Mouse (Mus musculus) megakaryocyte, embryonic 14.5 days (primary cell): ENCODE data around the gene Rnf121. TPM values are rescaled to one million over a fixed set of nuclear protein-coding genes. Genes with fewer than 3 reads are reported as not detected.
"Not testable (repeated sequence)": the region's sequence is repeated elsewhere in the genome, so short reads cannot be mapped to it uniquely, and the experiment has no call there.

ENCODE experiments used
- H3K27me3 ChIP-seq: replicated peaks from 2 replicates; pipeline ENCODE3; 2012; ENCODE audit warnings: inconsistent platforms
- H3K36me3 ChIP-seq: replicated peaks from 2 replicates; pipeline ENCODE3; 2012; ENCODE audit warnings: low read length, inconsistent platforms, mixed read lengths
- H3K4me1 ChIP-seq: 2 replicates; pipeline ENCODE4 v1.6.1; 2012; ENCODE audit warnings: inconsistent platforms
- H3K4me3 ChIP-seq: replicated peaks from 2 replicates; pipeline ENCODE3; 2012; ENCODE audit warnings: moderate library complexity, mild to moderate bottlenecking, inconsistent platforms
- H3K9me3 ChIP-seq: 2 replicates; pipeline ENCODE4 v1.6.1; 2012; ENCODE audit warnings: inconsistent platforms
- FLI1 ChIP-seq: IDR thresholded peaks from 2 replicates; pipeline ENCODE4 v1.6.1; 2012; ENCODE audit warnings: low read length, inconsistent platforms, mixed read lengths
- GATA1 ChIP-seq: IDR thresholded peaks from 3 replicates; pipeline ENCODE4 v1.6.1; 2012; ENCODE audit warnings: mixed read lengths, low read length, inconsistent platforms, borderline replicate concordance
- polyA plus RNA-seq: library from polyadenylated mRNA; stranded (reverse); fragments of >175 nt; gene quantifications from 2 replicates; pipeline ENCODE4 v1.2.3, GENCODE M21; 2012; ENCODE audit warnings: low replicate concordance; ENCODE audit not compliant: insufficient read depth

Gene Rnf121
- polyA plus RNA-seq, 1 experiment = 2.8 TPM

DNA sequence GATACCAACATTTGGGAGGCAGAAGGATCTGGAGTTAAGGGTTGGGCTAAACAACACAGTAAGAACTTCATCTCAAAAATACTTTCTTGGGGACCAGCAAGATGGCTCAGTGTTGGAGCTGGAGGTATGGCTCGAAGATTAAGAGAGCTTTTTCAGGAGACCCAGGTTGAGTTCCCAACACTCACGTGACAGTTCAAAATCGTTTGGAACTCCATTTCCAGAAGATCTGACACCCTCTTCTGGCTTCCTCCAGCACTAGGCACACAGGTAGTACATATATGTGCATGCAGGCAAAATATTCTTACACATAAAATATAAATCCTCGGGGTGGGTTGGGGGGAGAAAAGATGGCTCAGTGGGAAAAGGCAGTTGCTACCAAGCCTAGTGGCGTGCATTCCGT lies 1.1 kb upstream of the Rnf121 start:
- peak overlapping the region; percentile 95 for H3K4me3 ChIP-seq
- TF ChIP-seq GATA1 (no peak), FLI1 (no peak)
- H3K4me1 ChIP-seq = peaks cover 31% of the 10 kb centered on the region
- H3K27me3 ChIP-seq = no peaks in the 10 kb centered on the region
- H3K9me3 ChIP-seq = no peaks in the 10 kb centered on the region
- H3K36me3 ChIP-seq = peaks cover 16% of the 10 kb centered on the region

DNA sequence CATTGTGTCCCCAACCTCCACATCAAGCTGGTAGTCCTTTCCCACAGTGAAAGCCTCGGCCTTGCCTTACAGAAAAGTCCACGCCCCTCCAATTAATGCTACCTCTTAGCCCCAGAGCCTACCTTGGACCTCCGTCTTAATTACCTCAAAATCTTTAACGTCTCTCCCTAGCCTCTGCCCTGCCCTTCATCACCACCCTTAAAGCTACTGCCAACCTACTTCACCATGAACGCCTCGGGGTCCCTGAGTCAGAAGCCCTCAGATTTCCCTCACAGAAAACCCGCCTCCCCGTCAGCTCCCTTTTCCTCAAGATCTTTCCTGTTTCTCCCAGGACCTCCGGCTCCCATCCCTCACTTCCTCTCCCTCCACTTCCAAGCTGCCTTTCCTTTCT lies 619 bp downstream of the Rnf121 start:
- H3K4me1 ChIP-seq = peaks cover 33% of the 10 kb centered on the region
- no peaks in the 10 kb centered on the region for H3K9me3 ChIP-seq
- peaks cover 11% of the 10 kb centered on the region for H3K36me3 ChIP-seq
- H3K27me3 ChIP-seq = no peaks in the 10 kb centered on the region
- H3K4me3 ChIP-seq = peak overlapping the region; percentile 95
- TF ChIP-seq GATA1 = no peak
- no peak for TF ChIP-seq FLI1

DNA sequence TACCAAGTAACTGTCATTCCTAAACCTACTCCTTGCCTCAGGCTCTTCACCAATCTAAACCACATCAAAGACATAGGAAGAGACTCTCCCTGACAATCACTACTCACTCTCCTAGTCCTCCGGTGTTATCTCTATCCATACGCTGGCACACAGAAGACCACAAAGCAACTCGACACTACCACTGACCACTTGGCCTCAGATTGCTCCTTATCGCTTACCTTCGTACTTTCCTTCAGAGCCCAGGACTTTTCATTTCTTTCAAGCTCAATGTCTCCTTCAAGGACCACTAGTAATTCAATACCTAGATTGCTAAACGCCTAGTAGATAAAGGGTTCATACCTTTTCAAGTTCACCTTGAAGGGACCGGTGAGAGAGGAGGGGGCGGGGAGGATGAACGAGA lies 1.4 kb downstream of the Rnf121 start:
- Histone ChIP-seq H3K4me1 (peaks cover 33% of the 10 kb centered on the region), H3K36me3 (peaks cover 15% of the 10 kb centered on the region), H3K27me3 (no peaks in the 10 kb centered on the region), H3K4me3 (peak overlapping the region; percentile 95), H3K9me3 (no peaks in the 10 kb centered on the region)
- no peak for TF ChIP-seq GATA1
- TF ChIP-seq FLI1 = no peak

DNA sequence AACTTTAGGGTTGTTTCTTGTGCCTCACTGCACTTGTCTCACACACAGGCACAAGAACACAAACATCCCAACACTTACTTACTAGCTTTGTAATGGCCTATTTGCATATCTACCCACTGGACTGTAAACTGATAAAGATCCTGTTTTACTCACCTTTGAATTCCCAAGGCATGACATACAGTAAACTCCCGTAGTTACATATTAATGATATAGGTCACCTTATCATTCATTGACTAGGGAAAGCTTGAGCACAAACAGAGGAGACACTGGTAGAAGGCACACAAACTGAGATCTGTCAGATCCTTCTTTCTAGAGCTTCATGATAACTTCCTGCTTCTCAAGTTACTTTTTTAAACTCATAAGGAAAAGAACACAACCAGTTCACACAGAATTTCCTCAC lies 3.1 kb downstream of the Rnf121 start:
- no peak for TF ChIP-seq GATA1
- TF ChIP-seq FLI1 = no peak
- peaks cover 33% of the 10 kb centered on the region for H3K4me1 ChIP-seq
- peaks cover 24% of the 10 kb centered on the region for H3K36me3 ChIP-seq
- no peaks in the 10 kb centered on the region for H3K27me3 ChIP-seq
- no peaks in the 10 kb centered on the region for H3K9me3 ChIP-seq
- no peak overlapping the region for H3K4me3 ChIP-seq

DNA sequence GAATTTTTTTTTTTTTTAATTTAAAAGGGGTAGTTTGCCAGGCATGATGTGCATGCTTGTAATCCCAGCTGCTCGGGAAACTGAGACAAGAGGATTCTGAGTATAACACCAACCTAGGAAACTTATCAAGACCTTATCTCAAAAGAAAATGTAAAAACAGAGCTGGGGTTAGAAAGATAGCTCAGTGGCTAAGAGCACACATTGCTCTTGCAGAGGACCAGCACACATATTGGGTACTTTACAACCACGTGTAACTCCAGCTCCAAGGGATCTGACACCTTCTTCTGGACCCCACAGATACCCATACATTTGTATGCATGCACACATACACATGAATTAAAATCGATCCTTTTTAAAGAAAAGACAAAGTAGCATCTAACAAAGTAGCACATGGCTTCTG lies 3.9 kb downstream of the Rnf121 start:
- peaks cover 29% of the 10 kb centered on the region for H3K4me1 ChIP-seq
- no peak overlapping the region for H3K4me3 ChIP-seq
- H3K9me3 ChIP-seq = no peaks in the 10 kb centered on the region
- no peaks in the 10 kb centered on the region for H3K27me3 ChIP-seq
- H3K36me3 ChIP-seq = peaks cover 30% of the 10 kb centered on the region
- TF ChIP-seq GATA1 = no peak
- TF ChIP-seq FLI1 = no peak

DNA sequence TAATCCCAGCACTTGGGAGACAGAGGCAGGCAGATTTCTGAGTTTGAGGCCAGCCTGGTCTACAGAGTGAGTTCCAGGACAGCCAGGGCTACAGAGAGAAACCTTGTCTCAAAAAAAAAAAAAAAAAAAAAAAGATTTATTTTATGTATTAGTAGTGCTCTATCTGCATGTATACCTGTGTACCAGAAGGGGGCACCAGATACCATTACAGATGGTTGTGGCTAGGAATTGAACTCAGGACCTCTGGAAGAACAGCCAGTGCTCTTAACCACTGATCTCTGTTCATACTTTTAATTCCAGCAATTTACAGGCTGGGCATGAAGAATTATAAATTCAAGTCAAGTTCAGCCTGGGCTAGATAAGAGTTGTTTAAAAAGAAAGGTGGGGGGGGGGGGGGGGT lies 16.7 kb downstream of the Rnf121 start:
- H3K27me3 ChIP-seq, H3K4me3 ChIP-seq, H3K9me3 ChIP-seq, H3K4me1 ChIP-seq: not testable (repeated sequence)
- peaks cover 22% of the 10 kb centered on the region for H3K36me3 ChIP-seq

DNA sequence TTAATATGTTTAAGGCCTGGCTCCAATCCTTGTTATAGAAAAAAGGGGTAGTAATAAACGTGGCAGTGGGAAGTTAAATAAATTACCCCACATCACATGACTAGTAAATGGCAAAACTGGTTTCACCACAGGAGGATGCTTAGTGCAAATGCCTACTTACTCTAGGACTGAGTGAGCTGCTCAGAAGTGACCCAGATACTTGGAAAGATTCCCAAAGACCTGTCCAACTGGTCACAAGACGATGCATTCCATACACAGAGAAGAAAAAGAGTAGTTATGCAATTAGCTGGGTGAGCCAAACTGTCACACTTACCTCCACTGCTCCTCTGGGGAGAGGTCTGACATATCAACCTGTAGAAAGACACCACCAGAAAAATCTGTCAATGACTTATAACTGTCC lies 23.0 kb downstream of the Rnf121 start:
- TF ChIP-seq FLI1 (no peak), GATA1 (no peak)
- Histone ChIP-seq H3K27me3 (no peaks in the 10 kb centered on the region), H3K36me3 (peaks cover 50% of the 10 kb centered on the region), H3K4me3 (no peak overlapping the region), H3K9me3 (no peaks in the 10 kb centered on the region), H3K4me1 (peaks cover 19% of the 10 kb centered on the region)

DNA sequence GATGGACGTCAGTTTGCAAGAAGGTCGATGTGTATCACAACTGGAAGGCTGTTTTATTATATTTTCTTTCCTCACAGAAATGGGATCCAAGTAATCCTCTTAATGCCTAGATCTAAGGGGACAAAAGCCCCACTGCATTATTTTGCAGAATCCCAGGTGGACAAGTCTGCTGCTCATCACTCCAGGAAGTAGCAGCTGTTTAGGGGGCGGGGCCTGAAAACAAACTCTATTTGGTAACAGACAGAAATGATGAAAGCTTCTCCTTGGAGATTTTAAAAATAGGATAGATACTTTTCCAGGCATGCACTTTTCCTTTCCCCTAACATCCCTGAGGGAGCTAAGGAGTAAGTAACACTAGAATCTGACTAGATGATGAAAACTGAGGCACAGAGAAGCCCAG lies 28.0 kb downstream of the Rnf121 start:
- no peaks in the 10 kb centered on the region for H3K27me3 ChIP-seq
- peaks cover under 1% of the 10 kb centered on the region; the same call in 1 of the 2 replicates for H3K4me1 ChIP-seq
- H3K36me3 ChIP-seq = peaks cover 92% of the 10 kb centered on the region
- no peak overlapping the region for H3K4me3 ChIP-seq
- no peaks in the 10 kb centered on the region for H3K9me3 ChIP-seq
- TF ChIP-seq GATA1 (no peak), FLI1 (no peak)

DNA sequence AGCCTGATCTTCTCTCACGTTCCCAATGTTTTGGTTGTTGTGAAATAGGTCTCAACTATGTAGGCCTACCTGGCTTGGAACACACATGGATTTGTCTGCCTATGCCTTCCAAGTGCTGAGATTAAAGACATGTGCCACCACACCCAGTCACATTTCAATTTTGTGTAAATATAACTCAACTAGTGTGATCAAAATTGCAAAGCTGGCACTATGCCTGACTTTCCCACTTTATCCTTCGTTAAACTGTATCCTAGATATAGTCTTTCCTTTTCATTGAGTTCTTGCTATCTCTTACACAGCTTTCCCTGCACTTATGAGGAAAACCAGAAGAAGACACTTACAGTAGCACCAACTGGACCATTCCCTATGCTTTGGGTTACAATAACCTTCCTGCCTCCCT lies 29.7 kb downstream of the Rnf121 start:
- H3K4me3 ChIP-seq = no peak overlapping the region
- TF ChIP-seq GATA1 = no peak
- TF ChIP-seq FLI1 = no peak
- H3K9me3 ChIP-seq = no peaks in the 10 kb centered on the region
- H3K4me1 ChIP-seq = peaks cover 2% of the 10 kb centered on the region
- H3K36me3 ChIP-seq = peaks cover 95% of the 10 kb centered on the region
- H3K27me3 ChIP-seq = no peaks in the 10 kb centered on the region

DNA sequence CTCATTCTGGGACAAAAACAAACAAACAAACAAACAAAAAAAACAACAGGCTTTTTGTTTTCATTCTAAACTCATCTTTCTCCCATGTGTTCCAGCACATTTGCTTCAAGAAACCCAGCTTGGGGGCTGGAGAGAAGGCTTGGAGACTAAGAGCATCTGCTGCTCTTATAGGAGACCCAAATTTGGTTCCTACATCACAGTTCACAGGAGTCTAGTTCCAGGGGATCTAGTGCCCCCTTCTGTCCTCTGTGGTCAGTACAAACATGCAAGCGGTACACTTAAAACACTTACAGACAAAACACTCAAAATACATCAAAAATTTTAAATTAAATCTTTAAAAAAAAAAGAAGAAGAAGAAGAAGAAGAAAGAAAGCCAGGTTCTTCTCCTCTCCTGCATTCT lies 30.4 kb downstream of the Rnf121 start:
- H3K36me3 ChIP-seq = peaks cover 94% of the 10 kb centered on the region
- no peak for TF ChIP-seq GATA1
- H3K9me3 ChIP-seq = no peaks in the 10 kb centered on the region
- H3K4me1 ChIP-seq = peaks cover 5% of the 10 kb centered on the region
- H3K27me3 ChIP-seq = no peaks in the 10 kb centered on the region
- H3K4me3 ChIP-seq = no peak overlapping the region

DNA sequence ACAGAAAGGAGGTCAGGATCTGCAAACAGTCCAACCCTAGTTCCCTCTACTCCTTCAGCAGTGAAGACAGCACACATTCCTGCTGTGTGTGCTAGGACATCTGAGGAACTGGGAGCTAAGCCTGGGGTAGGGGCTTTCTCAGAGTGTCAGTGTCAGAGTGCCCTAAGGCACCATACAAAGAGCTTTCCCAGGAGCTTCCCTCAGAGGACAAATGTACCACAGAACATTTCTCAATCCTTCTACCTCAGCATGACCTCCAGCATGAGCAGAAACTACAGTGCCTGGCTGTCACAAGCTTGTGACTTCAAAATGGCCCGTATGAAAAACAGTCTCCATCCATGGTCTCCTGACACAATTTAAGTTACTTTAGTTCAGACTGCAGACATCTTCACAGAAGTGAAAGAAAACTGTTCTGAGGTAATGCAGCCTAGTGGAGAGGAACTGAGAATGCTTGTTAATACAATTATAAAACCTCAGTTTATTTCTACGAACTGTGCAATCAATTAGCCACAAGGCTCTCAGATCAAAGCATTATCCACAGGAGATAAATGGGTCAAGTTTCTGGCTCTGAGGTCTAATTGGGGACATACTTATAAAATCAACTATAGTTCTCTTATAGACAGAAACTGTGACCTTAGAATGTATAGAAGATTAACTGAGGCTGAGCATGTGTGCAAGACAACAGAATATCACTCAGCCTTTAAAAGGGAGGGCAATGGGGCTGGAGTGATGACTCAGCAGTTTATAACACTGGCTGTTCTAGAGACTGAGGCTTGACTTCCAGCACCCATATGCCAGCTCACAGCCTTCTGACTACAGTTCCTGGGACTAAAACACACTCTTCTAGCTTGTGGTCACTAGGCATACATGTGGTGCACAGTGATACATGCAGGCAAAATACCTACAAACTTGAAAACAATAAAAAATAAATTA lies 39.8 kb downstream of the Rnf121 start:
- TF ChIP-seq GATA1 = no peak
- TF ChIP-seq FLI1 = no peak
- H3K36me3 ChIP-seq = peaks cover 72% of the 10 kb centered on the region
- no peaks in the 10 kb centered on the region for H3K27me3 ChIP-seq
- no peak overlapping the region for H3K4me3 ChIP-seq
- no peaks in the 10 kb centered on the region for H3K9me3 ChIP-seq
- H3K4me1 ChIP-seq = peaks cover 29% of the 10 kb centered on the region
